Mouse (Mus musculus) brain, embryonic 14.5 days (tissue): ENCODE measurements at regions not wholly inside any gene's neighbourhood (a gene's known extent, or its start where the extent isn't known, plus 50 kb on each side); places are given as distances from the start of the nearest gene placed in this dataset.
A peak's percentile ranks its signal among the peaks of the same experiment; 100 is the strongest.

Experiments
- DNase-seq: peaks from one replicate; pipeline ENCODE4 v3.0.0-alpha.2; 2011; ENCODE audit warnings: low read depth
- CTCF ChIP-seq: fragments of 200-500 bp; IDR thresholded peaks from 2 replicates; pipeline ENCODE4 v1.5.1; 2012; ENCODE audit warnings: inconsistent platforms, mild to moderate bottlenecking, moderate library complexity, borderline replicate concordance; ENCODE audit not compliant: insufficient read depth, insufficient read length; ENCODE audit errors: extremely low read depth
- POLR2A ChIP-seq: fragments of 200-500 bp; IDR thresholded peaks from 2 replicates; pipeline ENCODE4 v1.6.1; 2012; ENCODE audit warnings: mild to moderate bottlenecking, inconsistent platforms, borderline replicate concordance; ENCODE audit not compliant: poor library complexity, insufficient read depth, insufficient read length, severe bottlenecking; ENCODE audit errors: extremely low read depth

- TF ChIP-seq POLR2A = no peak
- TF ChIP-seq CTCF = no peak
- no peak for DNase-seq
These were observed 136.9 kb downstream of the Uaca start for GRCm38 (mm10) chr9:60931290-60931689.

GRCm38 (mm10) chr9:60936937-60937336 lies 142.6 kb downstream of the Uaca start:
- TF ChIP-seq CTCF = no peak
- TF ChIP-seq POLR2A = no peak
- no peak for DNase-seq

- peak; percentile 94 for DNase-seq
- TF ChIP-seq POLR2A = no peak
- peak; percentile 95 for TF ChIP-seq CTCF
These were observed 145.8 kb downstream of the Uaca start for GRCm38 (mm10) chr9:60939858-60940804.

DNA sequence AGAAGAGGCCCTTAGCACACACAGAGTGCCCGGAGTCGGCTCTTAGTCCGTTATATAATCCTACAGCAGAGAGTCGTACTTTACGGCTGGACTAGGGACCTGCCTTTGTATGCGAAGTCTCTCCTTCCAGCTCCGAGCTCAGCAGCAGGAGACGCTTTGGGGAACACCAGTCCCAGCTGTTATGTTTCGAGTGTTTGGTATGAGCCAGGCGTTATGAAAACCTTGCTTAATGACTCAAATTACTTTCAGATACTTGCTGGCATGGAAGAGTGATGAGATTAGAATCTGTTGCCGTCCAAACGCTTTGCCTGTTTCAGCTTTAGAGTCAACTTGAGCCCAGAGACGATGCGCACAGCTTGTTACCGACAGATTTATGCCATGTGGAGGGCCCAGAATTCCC lies 153.0 kb downstream of the Uaca start:
- DNase-seq = no peak
- TF ChIP-seq POLR2A = no peak
- no peak for TF ChIP-seq CTCF

GRCm38 (mm10) chr9:60948531-60949070 lies 154.3 kb downstream of the Uaca start:
- no peak for TF ChIP-seq CTCF
- TF ChIP-seq POLR2A = no peak
- peak; percentile 51 for DNase-seq

GRCm38 (mm10) chr9:60950161-60950560 lies 155.8 kb downstream of the Uaca start:
- no peak for TF ChIP-seq POLR2A
- TF ChIP-seq CTCF = no peak
- DNase-seq = no peak

DNA sequence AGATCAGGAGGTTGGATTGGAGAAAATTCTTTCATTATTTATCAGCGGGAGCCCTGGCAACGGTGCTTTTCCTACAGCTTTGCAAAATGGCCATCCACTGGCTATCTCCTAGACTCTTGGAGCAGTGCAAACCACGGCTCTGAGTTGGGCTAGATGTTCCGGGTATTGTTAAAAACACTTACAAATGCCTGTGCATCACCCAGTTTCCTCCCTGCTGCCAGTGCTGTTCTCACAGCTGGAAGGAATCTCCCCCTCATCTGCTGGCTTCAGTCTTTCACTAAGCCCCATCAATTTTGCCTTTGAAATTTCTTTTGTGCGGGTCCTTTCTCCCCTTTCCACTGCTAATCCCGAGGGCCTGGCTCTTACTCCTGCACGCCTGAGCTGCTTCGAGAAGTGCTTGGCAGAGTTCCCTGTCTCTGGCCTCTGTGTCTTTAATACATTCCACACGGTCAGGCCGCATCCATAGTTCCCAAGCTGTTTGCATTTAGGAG lies 156.8 kb downstream of the Uaca start:
- TF ChIP-seq CTCF (no peak), POLR2A (no peak)
- peak; percentile 96 for DNase-seq

DNA sequence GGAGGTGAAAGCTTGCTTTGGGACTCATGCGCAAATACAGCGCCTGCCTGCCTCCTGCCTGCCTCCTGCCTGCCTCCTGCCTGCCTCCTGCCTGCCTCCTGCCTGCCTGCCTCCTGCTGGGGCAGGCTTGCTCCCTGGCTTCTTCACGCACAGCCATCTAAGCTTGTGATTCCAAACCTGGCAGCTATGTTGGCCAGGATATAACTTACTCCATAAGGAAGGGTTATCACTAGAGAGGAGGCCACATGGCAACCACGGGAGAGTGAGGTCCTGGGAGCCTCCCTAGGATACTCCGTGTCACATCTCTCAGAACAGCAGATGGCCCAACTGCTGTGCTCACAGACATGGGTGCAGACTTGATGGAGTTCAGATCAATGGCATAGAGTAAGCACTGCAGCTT lies 163.1 kb downstream of the Uaca start:
- peak; percentile 74 for DNase-seq

GRCm38 (mm10) chr9:60959537-60959936 lies 165.2 kb downstream of the Uaca start:
- no peak for DNase-seq
- TF ChIP-seq CTCF (no peak), POLR2A (no peak)

More for the DNA sequence above, 163.1 kb downstream of the Uaca start:
- TF ChIP-seq CTCF = no peak

GRCm38 (mm10) chr9:60962086-60962485 lies 167.7 kb downstream of the Uaca start:
- TF ChIP-seq POLR2A (no peak), CTCF (no peak)
- DNase-seq = no peak

DNA sequence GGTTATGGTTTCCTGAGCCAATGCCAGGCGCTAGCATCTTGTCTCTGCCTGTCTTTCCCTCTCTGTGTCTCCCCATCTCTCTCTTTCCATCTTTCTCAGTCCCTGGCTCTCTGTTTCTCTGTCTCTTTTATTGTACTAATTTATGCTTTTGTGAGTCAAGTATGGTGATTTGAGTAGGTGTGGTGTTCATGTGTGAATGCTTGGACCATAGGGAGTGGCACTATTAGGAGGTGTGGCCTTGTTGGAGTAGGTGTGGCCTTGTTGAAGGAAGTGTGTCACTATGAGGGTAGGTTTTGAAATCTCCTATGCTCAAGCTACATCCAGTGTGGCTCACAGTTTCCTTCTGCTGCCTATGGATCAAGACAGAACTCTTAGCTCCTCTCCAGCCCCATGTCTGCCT lies 171.3 kb downstream of the Uaca start:
- TF ChIP-seq CTCF (no peak), POLR2A (no peak)
- DNase-seq = no peak
